Mouse (Mus musculus): ENCODE measurements around the gene Cyfip1. TPM values are rescaled to one million over a fixed set of nuclear protein-coding genes. Genes with fewer than 3 reads are reported as not detected.

Cyfip1 gene
- total RNA-seq, 2 experiments from 2014 or later = 68.1 to 75.4 TPM

DNA sequence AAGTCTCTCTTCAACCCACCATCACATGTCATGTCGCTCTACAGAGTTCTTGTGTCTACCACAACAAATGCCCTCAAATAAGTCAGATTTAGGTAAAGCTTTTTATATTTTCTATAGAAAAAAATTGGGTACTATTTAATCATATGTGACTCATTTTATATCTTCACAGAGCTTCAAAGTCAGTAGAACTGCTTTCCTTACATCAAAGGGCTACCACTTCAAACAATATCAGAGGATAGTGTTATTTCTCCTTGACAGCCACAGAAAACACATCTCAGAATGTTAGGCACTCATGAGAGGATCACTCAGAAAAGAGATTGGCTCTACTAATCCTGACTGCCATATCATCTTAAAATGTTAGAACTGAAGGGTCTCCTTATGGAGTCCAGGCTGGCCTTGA, 119.0 kb downstream of the Cyfip1 start:
- no peak overlapping the region for H3K4me3 ChIP-seq
- intact Hi-C loops (cut with DNase I) = no loop called here
- no peak for TF ChIP-seq CTCF (IDR thresholded peaks at IDR 0.05)
- DNase-seq (ENCODE audit: extremely low spot score in 1 of 2, low spot score in 2 of 2) = no peak
- no peak overlapping the region for H3K27ac ChIP-seq

DNA sequence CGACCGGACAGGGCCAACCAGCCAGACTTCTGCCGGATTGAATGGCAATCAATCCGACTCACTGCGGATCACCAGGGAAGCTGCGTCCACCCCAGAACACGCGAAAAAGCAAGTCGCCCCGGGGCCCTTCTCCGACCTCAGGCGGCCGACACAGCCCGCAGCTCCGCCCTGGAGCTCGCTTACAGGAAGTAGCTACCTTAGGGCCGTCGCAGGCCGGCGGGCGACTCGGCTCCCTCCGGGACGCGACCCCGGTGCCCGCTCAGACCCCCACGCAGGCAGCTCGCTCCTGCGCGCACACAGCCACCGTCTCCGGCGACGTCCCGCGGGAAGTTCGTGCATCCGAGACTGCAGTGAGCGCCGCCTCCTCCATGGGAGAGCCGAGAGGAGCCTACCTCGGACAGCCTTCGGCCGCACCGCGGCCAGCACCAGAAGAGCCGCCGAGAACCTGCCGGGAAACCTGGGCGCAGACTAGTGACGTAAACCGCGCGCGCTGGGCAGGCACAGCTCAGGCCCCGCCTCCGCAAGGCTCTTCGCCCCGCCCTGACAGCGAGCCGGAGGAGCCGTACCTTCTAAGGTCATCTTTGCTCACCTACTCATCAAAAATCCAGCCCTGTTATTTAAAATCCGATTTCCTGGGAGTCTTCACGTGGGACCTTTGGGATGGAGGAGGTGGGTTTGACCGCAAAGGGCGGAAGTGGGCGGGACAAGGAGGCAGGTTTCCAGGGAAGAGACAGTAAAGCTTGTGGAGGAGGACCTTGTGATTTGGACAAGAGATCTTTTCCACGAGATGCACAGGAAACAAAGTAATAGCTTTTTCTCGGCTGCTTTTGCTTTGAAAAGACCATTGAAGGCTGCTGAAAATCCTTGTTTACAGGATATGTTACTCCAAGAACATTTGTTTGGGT, 120.7 kb downstream of the Cyfip1 start, which contains the start of gene Nipa2:
Nipa2 (minus strand) TSS at position 473 of the 905 bp plus-strand sequence.
- intact Hi-C loops (cut with DNase I) = no loop called here
- no peak; the same call in 1 of the 2 replicates for TF ChIP-seq CTCF (IDR thresholded peaks at IDR 0.05)
- Histone ChIP-seq H3K27ac (peak within 1 kb of the TSS; percentile 94), H3K4me3 (peak within 1 kb of the TSS; percentile 90)
- DNase-seq (ENCODE audit: extremely low spot score in 1 of 2, low spot score in 2 of 2) = peak; percentile 94 to 96

DNA sequence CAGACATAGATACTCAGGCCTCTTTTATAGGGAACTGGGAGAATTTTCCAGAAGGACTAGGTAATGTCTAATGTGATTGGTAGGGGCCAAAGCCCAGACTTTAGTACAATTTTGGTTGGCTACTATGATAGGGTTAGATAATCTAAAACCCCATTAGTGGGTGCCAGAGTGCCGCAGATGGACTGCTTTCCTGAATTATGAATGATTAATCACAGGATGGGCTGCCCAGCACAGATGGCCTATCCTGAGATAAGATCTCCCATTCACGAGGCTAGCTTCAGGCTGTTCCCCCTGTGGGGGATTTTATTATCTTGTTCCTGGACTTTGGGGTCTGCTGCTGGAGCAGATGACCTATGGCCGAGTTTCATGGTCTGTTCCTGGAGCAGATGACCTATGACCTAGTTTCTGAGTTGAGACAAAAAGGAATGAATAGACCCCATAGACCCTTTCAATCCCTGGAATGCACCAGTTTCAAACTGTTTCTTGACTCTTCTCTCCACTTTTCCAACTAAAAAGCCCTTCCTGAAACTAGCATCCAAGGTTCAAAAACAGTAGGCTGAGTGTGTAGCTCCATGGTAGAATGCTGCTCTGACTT, 125.4 kb downstream of the Cyfip1 start:
- H3K4me3 ChIP-seq = no peak overlapping the region
- DNase-seq (ENCODE audit: extremely low spot score in 1 of 2, low spot score in 2 of 2) = no peak
- no peak overlapping the region for H3K27ac ChIP-seq
- intact Hi-C loops (cut with DNase I) = no loop called here
- no peak for TF ChIP-seq CTCF (IDR thresholded peaks at IDR 0.05)

DNA sequence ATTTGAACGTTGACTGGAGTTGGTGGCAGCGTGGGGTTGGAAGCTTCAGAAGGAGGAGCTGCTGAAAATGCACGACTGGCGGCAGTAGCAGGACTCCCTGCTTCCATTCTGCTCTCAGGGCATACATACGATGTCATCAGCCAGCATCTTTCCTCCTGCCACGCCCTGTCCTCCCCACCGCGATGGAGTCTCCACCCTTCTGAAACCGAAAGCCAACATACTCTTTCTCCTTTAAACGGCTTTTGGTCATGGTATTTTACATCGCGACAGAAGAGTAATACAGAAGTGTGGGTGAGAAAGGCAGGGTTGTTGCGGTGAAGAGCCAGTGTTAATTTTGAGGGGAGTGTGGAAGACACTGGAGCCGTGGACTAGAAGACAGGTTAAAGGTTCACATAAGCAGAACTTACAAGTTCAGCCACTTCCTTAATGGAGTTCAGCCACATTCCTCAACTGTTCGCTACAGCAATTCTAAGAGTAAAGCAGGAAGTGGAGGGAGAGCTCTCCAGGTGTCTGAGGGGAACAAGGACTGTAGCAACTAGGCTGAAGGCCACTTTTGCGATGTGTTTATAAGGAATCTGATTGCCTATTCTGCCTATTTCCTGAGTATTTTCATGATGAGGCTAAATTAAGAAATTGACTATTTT, 126.8 kb downstream of the Cyfip1 start:
- H3K4me3 ChIP-seq = peak overlapping the region; percentile 44
- DNase-seq (ENCODE audit: extremely low spot score in 1 of 2, low spot score in 2 of 2) = peak in 1 of 2 experiments; percentile 31
- intact Hi-C loops (cut with DNase I) = no loop called here
- H3K27ac ChIP-seq = peak overlapping the region; percentile 24; the same call in 1 of the 2 replicates
- no peak for TF ChIP-seq CTCF (IDR thresholded peaks at IDR 0.05)

DNA sequence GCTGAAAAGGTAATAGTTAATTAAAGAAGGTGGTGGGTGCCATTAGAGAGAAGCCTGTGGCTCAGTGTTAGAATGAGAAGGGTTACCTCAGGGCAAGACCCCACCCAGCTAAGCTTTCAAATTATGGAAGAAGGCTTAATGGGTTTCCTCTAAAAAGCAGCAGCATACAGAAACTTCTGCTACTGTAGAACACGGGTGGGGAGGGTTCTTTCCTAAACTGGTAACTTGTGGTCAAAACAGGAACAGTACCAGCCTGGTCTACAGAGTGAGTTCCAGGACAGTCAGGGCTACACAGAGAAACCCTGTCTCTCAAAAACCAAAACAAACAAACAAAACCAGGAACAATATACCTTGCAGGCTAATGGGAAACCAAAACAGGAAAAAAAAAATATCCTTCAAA, 127.9 kb downstream of the Cyfip1 start:
- intact Hi-C loops (cut with DNase I) = no loop called here
- TF ChIP-seq CTCF (IDR thresholded peaks at IDR 0.05) = no peak
- Histone ChIP-seq H3K27ac (no peak overlapping the region), H3K4me3 (no peak overlapping the region)
- DNase-seq (ENCODE audit: extremely low spot score in 1 of 2, low spot score in 2 of 2) = no peak

DNA sequence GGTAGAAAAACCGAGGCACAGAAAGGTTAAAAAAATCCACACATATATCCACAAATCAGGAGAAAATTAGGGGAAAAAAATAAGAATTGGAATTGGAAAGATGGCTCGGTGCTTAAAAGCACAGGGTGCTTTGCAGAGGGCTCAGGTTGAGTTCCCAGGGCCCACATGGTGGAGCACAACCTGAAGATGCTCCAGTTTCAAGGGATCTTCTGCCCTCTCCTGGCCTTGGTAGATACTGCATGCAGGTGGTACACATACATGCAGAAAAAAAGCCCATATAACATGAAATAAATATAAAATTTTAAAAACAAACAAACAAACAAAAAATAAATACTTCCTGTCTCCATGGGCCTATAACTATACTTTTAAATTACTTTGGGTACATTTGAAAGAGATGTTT, 132.9 kb downstream of the Cyfip1 start:
- DNase-seq (ENCODE audit: extremely low spot score in 1 of 2, low spot score in 2 of 2) = no peak
- intact Hi-C loops (cut with DNase I) = no loop called here
- peak; percentile 29 for TF ChIP-seq CTCF (IDR thresholded peaks at IDR 0.05)
- Histone ChIP-seq H3K4me3 (no peak overlapping the region), H3K27ac (no peak overlapping the region)

DNA sequence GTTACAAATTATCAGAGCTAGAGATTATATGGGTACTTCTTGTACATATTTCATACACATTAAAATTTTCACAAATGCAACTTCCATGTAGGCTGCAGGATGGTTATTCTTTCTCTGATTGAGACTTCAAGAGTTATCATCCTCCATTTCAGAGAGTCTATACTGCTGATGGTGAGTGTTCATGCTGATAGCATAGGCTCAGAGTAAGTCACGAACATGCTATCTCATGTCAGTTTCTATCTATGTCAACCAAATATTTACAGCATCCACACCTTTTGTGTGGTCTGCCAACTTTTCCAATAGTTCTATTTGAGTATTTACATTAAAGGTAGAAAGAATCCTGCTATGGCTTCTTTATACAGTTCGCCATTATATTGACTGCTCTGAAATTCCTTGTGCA, 140.0 kb downstream of the Cyfip1 start:
- no peak for DNase-seq (ENCODE audit: extremely low spot score in 1 of 2, low spot score in 2 of 2)

More for the DNA sequence above, 140.0 kb downstream of the Cyfip1 start:
- intact Hi-C loops (cut with DNase I) = no loop called here
- H3K4me3 ChIP-seq = no peak overlapping the region
- H3K27ac ChIP-seq = no peak overlapping the region
- no peak for TF ChIP-seq CTCF (IDR thresholded peaks at IDR 0.05)

Other genes with a start within 250 kb of the Cyfip1 start
- 10 to 100 TPM; 10.3 to 11.6 TPM for gene Siglech, start 73.6 kb upstream of the Cyfip1 start, total RNA-seq (2021)
- 10 to 100 TPM; 33.0 to 39.2 TPM for gene Tubgcp5, start 47.6 kb upstream of the Cyfip1 start, total RNA-seq (2021)
- 10 to 100 TPM; 47.7 to 52.3 TPM for gene Nipa2, start 120.7 kb downstream of the Cyfip1 start, total RNA-seq (2021)
- gene Nipa1, start 178.2 kb downstream of the Cyfip1 start, total RNA-seq (2021) = 10 to 100 TPM; 58.5 to 62.1 TPM
- 100 to 1,000 TPM; 145 to 150 TPM for gene Herc2, start 208.5 kb downstream of the Cyfip1 start, total RNA-seq (2021)